In the genomic region with DNA sequence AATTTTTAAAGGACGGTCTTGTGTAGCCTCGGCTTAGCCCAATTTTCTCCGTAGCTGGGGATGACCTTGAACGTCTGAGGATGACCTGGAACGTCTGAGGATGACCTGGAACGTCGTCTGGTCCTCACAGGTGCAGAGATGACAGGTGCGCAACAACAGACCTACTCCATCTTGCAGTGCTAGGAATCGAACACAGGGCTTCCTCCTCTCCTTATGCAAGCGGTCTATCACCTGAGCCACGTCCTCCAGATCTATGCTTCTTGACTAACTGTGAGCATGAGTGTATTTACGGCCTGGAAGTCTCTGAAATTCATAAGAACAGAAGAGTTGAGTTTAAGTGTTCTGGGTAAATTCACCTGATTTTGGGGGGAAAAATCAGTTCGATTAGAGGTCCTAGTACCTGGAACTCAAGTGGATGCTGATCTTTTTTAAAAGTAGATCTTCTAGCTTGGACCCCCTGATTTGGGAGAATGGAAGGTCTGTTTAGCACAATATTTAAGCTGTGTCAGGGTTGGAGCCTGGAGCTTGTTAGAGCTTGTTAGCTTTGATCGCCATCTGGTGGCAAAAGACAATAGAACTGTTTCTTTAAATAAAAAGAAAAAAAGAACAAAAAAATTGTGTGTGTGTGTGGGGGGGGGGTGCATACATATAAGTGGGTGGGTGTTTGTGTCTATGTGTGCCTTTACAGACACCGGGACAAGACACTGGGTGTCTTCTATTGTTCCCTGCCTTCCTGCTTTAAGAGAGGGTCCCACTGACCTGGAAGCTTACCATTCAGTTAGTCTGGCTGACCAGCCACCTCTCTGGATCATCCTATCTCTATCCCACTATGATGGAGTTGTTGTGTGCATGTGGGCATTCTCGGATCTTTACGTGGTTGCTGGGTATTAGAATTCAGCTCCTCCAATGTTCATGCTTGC, we compare ENCODE assay signal across 10 mouse cellular contexts. TPM values are rescaled to one million over a fixed set of nuclear protein-coding genes. Genes with fewer than 3 reads are reported as not detected.
DNase-seq lines count a peak whose midpoint lies in the region; TF ChIP-seq lines count a peak whose summit lies in the region.
"Had no signal": no experiment of that assay in that cellular context is flagged by ENCODE, and none has a peak within 500 bp of the region (broad histone marks: within the 10 kb centered on the region; RNA-seq: fewer than 3 reads in every experiment).

No protein-coding gene starts in this region.

- H3K4me3 ChIP-seq in layer of hippocampus, adult 2 months: no peak overlapping the region
- H3K4me3 ChIP-seq: embryonic facial prominence, embryonic 13.5 days; limb, embryonic 15.5 days had no signal

- peak; percentile 76 for TF ChIP-seq CTCF in layer of hippocampus, adult 2 months (conservative IDR thresholded peaks at IDR 0.05)

- no peak overlapping the region for H3K27ac ChIP-seq in layer of hippocampus, adult 2 months
- H3K27ac ChIP-seq: embryonic facial prominence, embryonic 13.5 days had no signal

- peak; percentile 23 for DNase-seq in adrenal gland, postnatal 10 days
- DNase-seq in adrenal gland, postnatal 25 days: no peak
- peak; percentile 9 to 40 for DNase-seq in layer of hippocampus, adult 2 months (ENCODE audit: low spot score in 2 of 2)
- no peak for DNase-seq in layer of hippocampus, adult 8-10 months (ENCODE audit: low spot score in 2 of 2)
- DNase-seq in brain, embryonic 18.5 days (ENCODE audit: low read depth, low spot score): peak; percentile 36
- DNase-seq in lung, postnatal 36 days: peak; percentile 44
- DNase-seq in spleen, adult 18-20 months: no peak
- DNase-seq in urinary bladder, postnatal 10 days (ENCODE audit: low spot score): no peak

RNA-seq across cellular contexts. Expression of a gene that starts 45.5 kb away (rescaled TPM):
- total RNA-seq in adrenal gland, postnatal 10 days (2021): 1 to 10 TPM; 7.2 to 7.5 TPM
- 1.5 and 3.4 TPM in 2 replicates for total RNA-seq in adrenal gland, postnatal 25 days (2021)
- total RNA-seq in layer of hippocampus, adult 2 months (2021): 1 to 10 TPM; 2.3 to 2.4 TPM
- total RNA-seq in layer of hippocampus, adult 8-10 months (2022): 1 to 10 TPM; 3.0 to 5.6 (median 3.5) TPM

Comparison
In these comparisons a context has a peak if more than half of its experiments do, and no peak if none do; other contexts are left out.
1. DNase-seq: peak in adrenal gland, postnatal 10 days (single experiment), layer of hippocampus, adult 2 months (2 of 2), brain, embryonic 18.5 days (single experiment) and lung, postnatal 36 days (single experiment); none in adrenal gland, postnatal 25 days (single experiment), layer of hippocampus, adult 8-10 months (0 of 2), spleen, adult 18-20 months (0 of 2) and urinary bladder, postnatal 10 days (single experiment).